Mouse (Mus musculus) gastrocnemius, adult 8-10 months (tissue): ENCODE results near the gene Pdlim3. TPM values are rescaled to one million over a fixed set of nuclear protein-coding genes. Genes with fewer than 3 reads are reported as not detected.

Experiments used
- DNase-seq, 2 experiments: peaks; one replicate each; pipeline ENCODE4 v3.0.0; 2022; ENCODE audit warnings: low spot score in 2 of 2
- total RNA-seq, 4 experiments: library from RNA; stranded (reverse); gene quantifications; 2 replicates each; pipeline ENCODE4 v1.2.4; 2022

Gene Pdlim3
- total RNA-seq, 4 experiments from 2014 or later = 733 to 955 (median 812) TPM

- no peak for DNase-seq
These were observed 18.4 kb downstream of the Pdlim3 start for GRCm38 (mm10) chr8:45903659-45904058.

- no peak for DNase-seq
These were observed 20.5 kb downstream of the Pdlim3 start for GRCm38 (mm10) chr8:45905591-45906250.

GRCm38 (mm10) chr8:45906251-45906619 lies 21.0 kb downstream of the Pdlim3 start:
- DNase-seq = no peak

GRCm38 (mm10) chr8:45913707-45914106 lies 28.4 kb downstream of the Pdlim3 start:
- no peak for DNase-seq

- no peak for DNase-seq
These were observed 31.2 kb downstream of the Pdlim3 start for GRCm38 (mm10) chr8:45916496-45916895.

- peak; percentile 28 to 34 for DNase-seq
These were observed 31.9 kb downstream of the Pdlim3 start for GRCm38 (mm10) chr8:45917040-45917679.

- DNase-seq = no peak
These were observed 33.6 kb downstream of the Pdlim3 start for GRCm38 (mm10) chr8:45918891-45919290.

- DNase-seq = peak; percentile 37 to 51
These were observed 35.1 kb downstream of the Pdlim3 start for GRCm38 (mm10) chr8:45920392-45920791.

GRCm38 (mm10) chr8:45922116-45922515 lies 36.9 kb downstream of the Pdlim3 start:
- DNase-seq = no peak

- peak; percentile 93 to 94 for DNase-seq
These were observed 49.3 kb downstream of the Pdlim3 start, which contains the start of gene Ccdc110 for GRCm38 (mm10) chr8:45934582-45935014. Ccdc110 (plus strand) TSS chr8:45934619.

- no peak for DNase-seq
These were observed 51.7 kb downstream of the Pdlim3 start for GRCm38 (mm10) chr8:45936986-45937385.

- DNase-seq = no peak
These were observed 61.0 kb downstream of the Pdlim3 start for GRCm38 (mm10) chr8:45946283-45946682.

GRCm38 (mm10) chr8:45950622-45951021 lies 65.4 kb downstream of the Pdlim3 start:
- DNase-seq = no peak

Other genes with a start within 250 kb of the Pdlim3 start
- gene Ccdc110, start 49.2 kb downstream of the Pdlim3 start, total RNA-seq = not detected
- gene 1700029J07Rik, start 89.8 kb downstream of the Pdlim3 start, total RNA-seq = under 1 TPM; 0.27 to 0.62 (median 0.37) TPM
- 10 to 100 TPM; 37.2 to 41.5 (median 39.0) TPM for gene Ufsp2, start 90.1 kb downstream of the Pdlim3 start, total RNA-seq
- gene Lrp2bp, start 113.8 kb downstream of the Pdlim3 start, total RNA-seq = 1 to 10 TPM; 2.0 to 3.1 (median 2.7) TPM
- gene Ankrd37, start 120.2 kb downstream of the Pdlim3 start, total RNA-seq = 1 to 10 TPM; 2.2 to 3.5 (median 2.7) TPM